Mouse (Mus musculus): Measurements from ENCODE around the gene Slc5a10. TPM values are rescaled to one million over a fixed set of nuclear protein-coding genes. Genes with fewer than 3 reads are reported as not detected.

The Slc5a10 gene
- polyA plus RNA-seq, 1 experiment from 2014 or later, result 0.06 TPM

DNA sequence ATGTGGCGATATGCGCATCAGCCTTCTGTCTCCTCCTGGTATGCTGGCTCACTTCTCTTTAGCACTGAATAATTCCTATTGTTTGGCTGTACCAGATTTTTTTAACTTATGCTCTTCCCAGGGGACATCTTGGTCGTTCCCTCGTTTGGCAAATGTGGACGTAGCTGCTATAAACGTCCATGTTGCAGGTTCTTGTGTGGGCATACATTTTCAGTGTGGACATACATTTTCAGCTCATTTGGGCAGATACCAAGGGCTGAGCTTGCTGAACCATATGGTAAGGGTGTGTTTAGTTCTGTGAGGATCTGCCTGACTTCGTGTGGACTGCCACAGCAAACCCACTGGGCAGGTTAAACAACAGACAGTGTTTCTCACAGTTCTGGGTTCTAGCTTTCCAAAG, 95.5 kb downstream of the Slc5a10 start:
- TF ChIP-seq EP300 (IDR thresholded peaks at IDR 0.05), result no peak
- no peak for TF ChIP-seq CTCF (IDR thresholded peaks at IDR 0.05)
- Histone ChIP-seq H3K9ac (replicated peaks; ENCODE audit: low read depth) (no peak overlapping the region), H3K36me3 (ENCODE audit: insufficient read depth, low read length) (no peaks in the 10 kb centered on the region), H3K4me1 (ENCODE audit: insufficient read depth, low read depth, low read length) (no peaks in the 10 kb centered on the region), H3K4me2 (replicated peaks; ENCODE audit: low read depth, low read length) (no peak overlapping the region), H3K9me3 (ENCODE audit: low read length) (peaks cover 3% of the 10 kb centered on the region; the same call in 1 of the 2 replicates), H3K4me3 (ENCODE audit: low read depth, low read length) (no peak overlapping the region), H3K27me3 (replicated peaks; ENCODE audit: insufficient read depth, low read length) (no peaks in the 10 kb centered on the region), H3K27ac (ENCODE audit: low read length) (no peak overlapping the region)
- no peak for DNase-seq (ENCODE audit: low spot score)
- ATAC-seq, result no peak
- WGBS, result 77% methylated on average over 7 of the region's 7 CpGs

Other genes starting within 250 kb of the Slc5a10 start
- 2,152 and 2,309 TPM in 2 replicates for gene Mfap4, start 235.4 kb downstream of the Slc5a10 start, polyA plus RNA-seq (2015; fragmentation: Nextera tagmentation; extraction: Ambion mirVana)
- gene Mapk7, start 226.4 kb downstream of the Slc5a10 start, polyA plus RNA-seq (2015; fragmentation: Nextera tagmentation; extraction: Ambion mirVana), result 36.2 and 39.5 TPM in 2 replicates
- gene B9d1, start 215.7 kb downstream of the Slc5a10 start, polyA plus RNA-seq (2015; fragmentation: Nextera tagmentation; extraction: Ambion mirVana), result 16.8 and 17.1 TPM in 2 replicates
- gene Epn2, start 141.1 kb downstream of the Slc5a10 start, polyA plus RNA-seq (2015; fragmentation: Nextera tagmentation; extraction: Ambion mirVana), result 41.0 and 47.7 TPM in 2 replicates
- 71.8 and 72.1 TPM in 2 replicates for gene Grap, start 67.6 kb downstream of the Slc5a10 start, polyA plus RNA-seq (2015; fragmentation: Nextera tagmentation; extraction: Ambion mirVana)
- 1.7 and 1.9 TPM in 2 replicates for gene Fam83g, start 36.7 kb downstream of the Slc5a10 start, polyA plus RNA-seq (2015; fragmentation: Nextera tagmentation; extraction: Ambion mirVana)
- gene Prpsap2, start 41.3 kb upstream of the Slc5a10 start, polyA plus RNA-seq (2015; fragmentation: Nextera tagmentation; extraction: Ambion mirVana), result 16.0 and 16.4 TPM in 2 replicates
- gene Ulk2, start 134.2 kb upstream of the Slc5a10 start, polyA plus RNA-seq (2015; fragmentation: Nextera tagmentation; extraction: Ambion mirVana), result 10.9 and 11.6 TPM in 2 replicates
- gene Akap10, start 209.4 kb upstream of the Slc5a10 start, polyA plus RNA-seq (2015; fragmentation: Nextera tagmentation; extraction: Ambion mirVana), result 7.6 and 10.2 TPM in 2 replicates
- gene Specc1, start 235.9 kb upstream of the Slc5a10 start, polyA plus RNA-seq (2015; fragmentation: Nextera tagmentation; extraction: Ambion mirVana), result 14.7 and 18.6 TPM in 2 replicates

Data from lung, postnatal 0 days (tissue).